Mouse (Mus musculus) testis, adult 2 months (tissue): ENCODE results near the gene Ppp2r5c.

Experiments
- CTCF ChIP-seq: fragments of 200-500 bp; IDR thresholded peaks from 2 replicates; pipeline ENCODE4 v1.5.1; 2012; ENCODE audit warnings: low read depth, mild to moderate bottlenecking, inconsistent platforms, low read length, moderate library complexity; ENCODE audit not compliant: control insufficient read depth, insufficient read depth, insufficient replicate concordance
- POLR2A ChIP-seq: fragments of 200-500 bp; IDR thresholded peaks from 2 replicates; pipeline ENCODE4 v1.6.1; 2012; ENCODE audit warnings: low read depth, mild to moderate bottlenecking, inconsistent platforms, low read length, moderate library complexity; ENCODE audit not compliant: control insufficient read depth

DNA sequence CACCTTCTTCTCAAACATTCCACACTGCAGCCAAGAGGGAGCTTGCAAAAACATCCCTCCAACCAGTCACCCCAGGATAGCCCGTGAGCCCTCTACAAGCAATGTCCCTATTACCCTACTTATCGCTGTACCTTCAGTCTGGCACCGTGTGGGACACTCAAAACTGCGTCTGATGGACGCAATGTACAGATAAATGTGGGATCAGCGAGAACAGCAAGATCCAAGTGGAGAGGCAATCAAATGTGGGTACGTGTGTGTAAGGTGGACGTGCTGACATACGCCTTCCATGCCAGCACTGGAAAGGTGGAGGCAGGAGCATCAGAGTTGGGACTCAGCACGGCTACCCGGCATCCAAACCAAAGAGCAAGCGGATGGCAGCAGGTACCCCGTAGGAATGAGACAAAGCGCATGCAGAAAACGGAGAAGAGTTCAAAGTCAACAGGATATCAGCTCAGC is 143.9 kb downstream of the Ppp2r5c start:
- TF ChIP-seq CTCF (no peak), POLR2A (no peak)
